Mouse (Mus musculus) gastrocnemius, adult 8-10 months (tissue): Measurements from ENCODE around the gene Nip7. TPM values are rescaled to one million over a fixed set of nuclear protein-coding genes. Genes with fewer than 3 reads are reported as not detected.
"Not testable (repeated sequence)": the region's sequence is repeated elsewhere in the genome, so short reads cannot be mapped to it uniquely, and the experiment has no call there.

Experiments
- DNase-seq, 2 experiments: peaks; one replicate each; pipeline ENCODE4 v3.0.0; 2022; ENCODE audit warnings: low spot score in 2 of 2
- total RNA-seq, 4 experiments: library from RNA; stranded (reverse); gene quantifications; 2 replicates each; pipeline ENCODE4 v1.2.4; 2022

The Nip7 gene
- total RNA-seq, 4 experiments from 2014 or later: 15.2 to 22.6 (median 19.1) TPM

GRCm38 (mm10) chr8:107065511-107066496 lies 9.1 kb downstream of the Nip7 start, which contains the start of gene Tmed6:
Gene Tmed6 (minus strand): TSS chr8:107065644.
- DNase-seq: no peak

GRCm38 (mm10) chr8:107073706-107074105 lies 17.0 kb downstream of the Nip7 start:
- no peak for DNase-seq

- no peak for DNase-seq
Measured at GRCm38 (mm10) chr8:107074128-107074527, 17.5 kb downstream of the Nip7 start.

GRCm38 (mm10) chr8:107076239-107076888 lies 19.7 kb downstream of the Nip7 start:
- no peak for DNase-seq

- no peak for DNase-seq
Measured at GRCm38 (mm10) chr8:107085358-107085757, 28.7 kb downstream of the Nip7 start.

- DNase-seq: no peak
Measured at GRCm38 (mm10) chr8:107086018-107086417, 29.3 kb downstream of the Nip7 start.

GRCm38 (mm10) chr8:107088526-107089063 lies 31.9 kb downstream of the Nip7 start:
- no peak for DNase-seq

GRCm38 (mm10) chr8:107090531-107090930 lies 33.9 kb downstream of the Nip7 start:
- peak; percentile 30 to 59 for DNase-seq

GRCm38 (mm10) chr8:107095717-107096365 lies 39.2 kb downstream of the Nip7 start:
- no peak for DNase-seq

- peak; percentile 91 to 93 for DNase-seq
Measured at GRCm38 (mm10) chr8:107096366-107097036, 39.8 kb downstream of the Nip7 start, which contains the start of gene Terf2. Gene Terf2 (minus strand): TSS chr8:107096547.

GRCm38 (mm10) chr8:107100635-107101034 lies 44.0 kb downstream of the Nip7 start:
- no peak for DNase-seq

GRCm38 (mm10) chr8:107104547-107104946 lies 47.9 kb downstream of the Nip7 start:
- DNase-seq: peak; percentile 51 to 62

GRCm38 (mm10) chr8:107108089-107108488 lies 51.4 kb downstream of the Nip7 start:
- not testable (repeated sequence) for DNase-seq

GRCm38 (mm10) chr8:107108978-107109720 lies 52.5 kb downstream of the Nip7 start:
- no peak for DNase-seq

GRCm38 (mm10) chr8:107109816-107110435 lies 53.2 kb downstream of the Nip7 start:
- no peak for DNase-seq
